Mouse (Mus musculus): Measurements from ENCODE around the gene Fxyd5. TPM values are rescaled to one million over a fixed set of nuclear protein-coding genes. Genes with fewer than 3 reads are reported as not detected.

Fxyd5 gene
- total RNA-seq, 4 experiments from 2014 or later, result 53.1 to 81.6 (median 58.8) TPM

DNA sequence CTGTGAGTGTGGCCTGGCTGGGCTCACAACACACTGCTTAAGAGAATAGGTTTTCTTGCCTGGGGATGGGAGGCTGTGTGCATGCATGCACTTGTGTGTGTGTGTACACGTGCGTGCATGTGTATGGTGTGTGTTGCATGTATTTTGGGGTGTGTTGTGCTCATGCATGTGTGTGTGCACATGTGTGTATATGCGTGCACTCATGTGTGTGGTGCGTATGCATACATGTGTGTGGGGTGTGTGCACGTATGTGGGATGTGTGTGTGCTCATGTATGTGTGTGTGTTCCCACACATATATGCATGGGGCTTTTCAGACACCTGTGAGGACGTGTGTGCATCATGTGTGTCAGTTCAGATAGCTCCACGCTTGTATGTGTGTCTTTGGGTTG lies 18.3 kb upstream of the Fxyd5 start:
- no peak for DNase-seq

DNA sequence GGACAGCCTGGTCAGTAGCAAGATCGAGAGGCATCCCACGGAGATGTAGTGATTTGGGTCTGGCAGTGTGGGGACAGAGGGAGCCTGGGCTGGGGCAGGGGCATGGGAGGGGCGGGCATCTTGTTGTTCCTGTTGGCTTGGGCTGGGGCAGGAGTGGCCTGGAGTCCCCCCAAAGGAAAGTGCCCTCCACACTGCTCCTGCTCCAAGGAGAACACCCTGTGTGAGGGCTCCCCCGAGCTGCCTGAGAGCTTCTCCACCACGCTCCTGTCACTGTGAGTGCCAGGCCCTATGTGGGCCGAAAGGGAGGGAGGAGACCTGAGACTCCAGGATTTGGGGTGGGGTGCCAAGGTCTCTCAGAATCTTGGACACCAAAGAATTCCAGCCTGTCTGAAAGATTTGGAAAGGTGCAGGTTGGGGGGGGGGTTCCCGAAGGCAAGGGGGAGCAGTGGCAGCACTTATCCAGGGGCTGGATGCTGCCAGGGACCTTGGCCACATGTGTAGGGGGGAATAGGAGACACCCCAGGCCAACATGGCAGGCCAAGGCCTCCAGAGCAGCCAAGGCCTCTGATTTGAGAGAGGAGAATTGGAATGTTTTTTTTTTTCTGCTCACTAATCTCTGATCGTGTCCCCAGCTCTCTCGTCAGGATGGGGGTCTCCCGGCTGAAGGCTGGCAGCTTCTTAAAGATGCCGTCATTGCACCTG lies 17.8 kb upstream of the Fxyd5 start:
- no peak for DNase-seq

DNA sequence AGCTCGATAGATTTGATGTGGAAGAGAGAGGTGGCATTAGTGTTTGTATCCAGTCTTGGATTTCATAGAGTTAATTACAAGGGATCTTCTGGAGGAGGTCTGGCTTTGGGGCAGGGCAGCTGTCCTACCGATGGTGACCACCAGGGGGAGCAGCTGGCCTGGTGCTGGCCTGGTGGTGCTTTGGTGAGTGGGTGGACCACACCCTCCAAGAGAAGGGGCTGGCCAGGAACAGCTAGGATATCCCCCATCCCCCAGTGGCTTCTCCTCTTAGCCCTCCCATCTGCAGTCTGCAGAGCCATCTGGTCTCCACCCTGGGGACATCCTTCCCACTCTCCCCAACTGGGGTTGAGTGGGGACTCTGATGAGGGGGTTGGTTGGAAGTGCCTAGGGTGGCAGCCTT lies 16.8 kb upstream of the Fxyd5 start, which contains the start of gene Lgi4:
Gene Lgi4 (plus strand): TSS at position 235 of the 400 bp plus-strand sequence.
- DNase-seq, result peak; percentile 69

DNA sequence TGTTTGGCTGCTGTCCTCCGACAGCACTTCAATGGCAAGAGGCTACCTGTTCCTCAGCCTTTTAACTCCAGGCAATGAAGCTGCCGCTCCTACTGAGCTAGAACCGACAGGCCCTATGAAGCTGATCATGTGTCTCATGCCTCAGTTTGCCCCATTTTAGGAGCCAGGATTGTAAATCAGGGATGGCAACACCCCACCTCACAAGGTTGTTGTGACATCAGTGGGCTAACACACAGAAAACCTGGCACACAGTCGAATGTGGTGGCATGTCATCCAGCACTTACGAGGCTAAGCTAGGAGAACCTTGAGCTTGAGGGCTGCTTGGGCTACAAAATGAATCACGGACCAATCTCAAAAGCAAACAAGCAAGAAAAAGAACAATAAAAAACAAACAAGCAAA lies 15.9 kb upstream of the Fxyd5 start:
- no peak for DNase-seq

DNA sequence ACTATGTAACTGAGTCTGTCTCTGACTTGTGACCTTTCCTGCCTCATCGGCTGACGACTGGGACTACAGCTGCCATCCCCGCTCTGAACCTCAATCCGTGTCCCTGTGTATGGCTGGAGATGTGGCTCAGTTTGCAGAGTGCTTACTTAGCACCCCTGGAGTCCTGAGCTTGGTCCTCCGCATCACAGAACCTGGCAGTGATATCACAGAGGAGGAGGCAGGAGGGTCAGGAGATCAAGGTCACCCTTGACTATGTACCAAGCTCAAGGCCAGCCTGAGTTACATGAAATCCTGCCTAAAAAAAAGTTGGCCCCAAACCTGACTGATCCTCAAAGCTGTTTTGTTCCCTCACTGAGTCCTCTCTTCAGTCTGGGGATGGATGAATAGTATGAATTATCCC lies 15.4 kb upstream of the Fxyd5 start:
- no peak for DNase-seq

DNA sequence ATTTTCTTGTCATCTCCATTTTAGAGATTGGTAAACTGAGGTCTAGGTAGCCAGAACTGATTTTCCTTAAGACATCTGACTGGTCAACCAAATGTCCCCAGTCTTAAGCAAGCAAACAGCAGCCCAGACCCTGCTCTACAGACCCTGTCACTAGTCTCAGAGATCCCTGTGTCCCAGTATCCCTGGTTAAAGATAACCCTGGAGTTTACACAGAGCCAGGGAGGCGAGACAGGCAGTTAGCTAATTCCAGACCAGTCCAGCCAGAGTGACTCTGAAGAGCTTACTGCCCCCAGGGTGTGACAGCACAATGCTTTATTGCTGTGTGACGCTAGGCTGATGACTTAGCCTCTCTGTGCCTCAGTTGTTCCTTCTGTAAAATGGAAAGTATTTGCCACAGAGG lies 14.8 kb upstream of the Fxyd5 start, which contains the start of gene Fxyd1:
Gene Fxyd1 (minus strand): TSS at position 129 of the 400 bp plus-strand sequence.
- no peak for DNase-seq

DNA sequence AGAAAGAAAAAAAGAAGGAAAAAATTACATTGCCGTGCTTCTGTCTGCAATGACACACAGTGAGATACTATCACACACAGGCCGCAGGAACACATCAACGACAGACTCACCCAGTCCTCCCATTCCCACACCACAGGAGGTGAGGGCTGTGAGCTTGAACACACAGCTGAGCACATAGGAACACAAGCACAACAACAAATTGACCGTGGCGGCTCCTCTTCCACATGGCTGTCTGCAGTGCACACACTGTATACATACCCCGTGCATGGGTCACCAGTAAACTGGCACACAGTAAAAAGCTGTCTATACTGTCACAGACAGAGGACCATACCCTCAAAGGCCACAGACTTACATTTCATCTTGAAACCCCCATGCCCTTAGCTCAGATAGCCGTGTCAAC lies 14.2 kb upstream of the Fxyd5 start:
- DNase-seq, result no peak

DNA sequence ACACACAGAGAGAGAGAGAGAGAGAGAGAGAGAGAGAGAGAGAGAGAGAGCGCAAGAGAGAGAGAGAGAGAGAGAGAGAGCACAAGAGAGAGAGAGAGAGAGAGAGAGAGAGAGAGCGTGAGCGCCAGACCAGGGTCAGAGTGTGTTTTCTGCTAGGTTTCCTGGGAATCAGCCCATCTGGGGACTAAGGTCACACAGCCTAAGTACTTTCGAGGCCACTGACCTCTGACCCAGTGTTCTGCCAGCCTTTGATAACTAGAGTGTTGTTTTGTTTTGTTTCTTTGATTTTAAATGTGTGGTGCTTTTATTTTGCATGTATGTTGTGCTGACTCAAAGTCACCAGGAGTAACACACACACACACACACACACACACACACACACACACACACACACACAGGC lies 13.6 kb upstream of the Fxyd5 start:
- no peak for DNase-seq

DNA sequence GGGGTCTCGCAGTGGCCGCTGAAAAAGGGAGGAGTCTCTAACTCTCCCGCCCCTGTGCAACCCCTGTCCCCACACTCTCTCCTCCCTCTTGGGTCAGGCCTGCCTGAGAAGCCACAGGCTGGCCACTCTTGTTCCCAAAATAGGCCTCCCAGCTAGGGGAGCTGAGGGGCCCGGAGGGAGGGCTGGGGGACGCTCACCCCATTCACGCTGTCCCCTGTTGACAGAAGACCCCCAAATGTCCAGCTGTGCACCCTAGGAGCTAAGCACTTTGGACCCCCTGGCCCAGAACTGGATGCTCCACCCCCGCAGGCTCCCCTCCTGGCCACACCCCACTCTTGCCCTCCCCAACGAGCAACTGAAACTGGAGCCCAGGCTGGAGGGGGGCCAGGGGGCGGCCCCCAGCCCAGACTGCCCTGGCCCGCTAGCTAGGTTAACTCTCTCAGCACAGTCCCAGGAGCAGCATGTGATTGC lies 13.1 kb upstream of the Fxyd5 start:
- peak; percentile 73 for DNase-seq

DNA sequence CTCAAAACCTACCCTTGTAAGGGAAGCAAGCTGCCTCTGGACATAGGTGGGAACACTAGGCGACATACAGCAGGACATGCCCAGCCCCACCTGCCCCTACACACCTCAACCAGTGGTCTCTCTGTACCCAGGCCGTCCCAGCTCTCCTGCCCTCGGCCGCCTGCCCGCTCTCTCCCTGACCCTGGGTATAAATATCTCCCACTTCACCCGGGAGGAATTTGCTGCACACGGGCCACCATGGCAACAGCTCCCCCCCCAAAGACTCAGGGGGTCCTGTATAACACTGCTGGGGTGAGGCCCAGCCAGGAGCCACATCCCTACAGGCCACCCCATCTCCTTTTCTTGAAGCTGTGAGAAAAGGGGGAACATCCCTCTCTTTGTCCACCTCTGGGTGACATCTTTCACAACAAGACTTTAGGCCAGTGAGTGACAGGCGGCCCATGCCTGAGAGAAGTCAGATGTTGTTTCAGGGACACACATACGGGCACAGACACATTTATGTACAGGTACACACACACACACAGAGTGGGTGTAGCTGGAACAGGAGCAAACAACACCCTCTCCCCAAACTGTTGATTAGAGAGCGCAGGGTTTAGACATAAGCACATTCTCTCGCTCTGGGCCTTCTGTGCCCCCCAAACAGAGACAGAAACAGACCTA lies 12.5 kb upstream of the Fxyd5 start:
- no peak for DNase-seq

DNA sequence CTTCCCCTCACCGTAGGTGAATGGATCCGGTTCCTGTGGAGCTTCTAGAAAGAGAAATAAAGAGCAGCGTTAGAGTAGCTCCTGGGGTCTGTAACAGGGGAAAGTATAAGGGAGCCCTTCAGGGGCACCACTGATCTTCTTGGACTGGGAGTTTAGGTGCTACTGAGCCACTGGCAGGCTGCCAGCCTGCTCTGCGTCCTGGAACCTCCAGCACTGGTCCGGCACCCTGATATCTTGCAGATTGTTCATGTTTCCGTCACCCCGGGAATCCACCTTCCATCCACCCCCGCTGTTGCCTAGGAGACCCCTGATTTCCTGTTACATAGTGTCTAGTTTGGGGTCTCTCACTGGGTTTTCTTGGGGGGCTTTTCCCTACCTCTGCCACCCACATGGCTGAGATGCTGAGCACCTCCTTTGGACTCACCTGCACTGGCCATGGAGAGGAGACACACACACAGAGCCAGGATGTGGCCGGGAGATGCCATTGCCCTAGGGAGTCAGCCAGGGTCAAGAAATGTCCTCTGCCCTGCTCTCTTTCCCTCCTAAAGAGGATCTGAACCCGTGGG lies 11.7 kb upstream of the Fxyd5 start:
- DNase-seq, result no peak

DNA sequence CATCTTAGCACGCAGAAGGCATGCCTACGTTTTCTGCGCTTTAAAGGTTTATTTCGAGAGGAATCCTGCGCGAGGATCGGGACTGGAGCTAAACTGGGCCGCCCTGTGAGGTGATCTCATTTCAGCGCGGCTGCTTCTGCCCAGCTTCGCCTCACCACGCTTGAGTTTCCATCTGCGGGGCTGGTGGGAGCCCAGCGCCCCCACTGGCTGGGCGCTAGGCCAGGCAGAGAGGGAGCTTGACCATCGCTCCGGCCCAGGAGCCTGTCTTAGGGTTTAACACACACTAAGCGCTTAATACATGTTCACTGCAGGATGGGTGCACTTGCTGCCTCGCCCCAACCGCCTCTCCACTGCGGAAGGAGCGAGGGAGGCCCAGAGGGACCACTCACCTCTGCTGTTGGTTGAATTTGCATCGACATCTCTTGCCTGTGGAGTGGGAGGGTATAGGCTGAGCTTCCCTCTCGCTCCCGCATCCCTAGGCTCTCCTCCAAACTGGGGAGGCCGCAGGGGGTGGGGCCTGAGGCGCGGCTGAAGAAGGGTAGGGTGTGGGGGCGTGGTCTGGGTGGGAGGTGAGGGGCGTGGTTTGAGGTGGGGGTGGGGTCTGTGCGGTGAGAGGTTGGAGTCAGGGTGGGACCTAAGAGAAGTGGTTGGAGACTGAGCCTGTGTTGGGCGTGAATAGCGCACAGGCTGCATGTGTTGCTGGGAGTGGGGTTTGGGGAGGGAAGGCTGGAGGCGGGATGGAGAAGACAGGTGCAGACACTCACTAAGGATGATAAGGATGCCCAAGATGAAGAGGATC lies 10.6 kb upstream of the Fxyd5 start:
- no peak for DNase-seq

DNA sequence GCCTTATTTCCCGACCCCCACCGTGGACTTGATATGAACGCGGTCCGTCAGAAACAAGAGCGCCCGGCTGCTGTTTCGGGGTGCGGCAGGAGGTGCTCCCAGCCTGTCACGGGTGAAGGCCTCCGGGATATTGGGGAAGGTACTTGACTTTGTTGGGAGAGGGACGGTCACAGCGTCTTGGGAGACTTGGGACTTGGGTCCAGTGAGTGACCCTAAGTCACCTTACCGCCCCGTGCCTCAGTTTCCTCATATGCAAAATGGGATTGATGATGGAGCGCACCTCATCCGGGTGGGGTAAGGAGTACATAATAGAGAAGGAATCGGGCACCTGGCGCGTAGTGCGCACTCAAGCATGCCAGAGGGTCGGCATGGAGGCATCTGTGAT lies 10.0 kb upstream of the Fxyd5 start:
- DNase-seq, result no peak

DNA sequence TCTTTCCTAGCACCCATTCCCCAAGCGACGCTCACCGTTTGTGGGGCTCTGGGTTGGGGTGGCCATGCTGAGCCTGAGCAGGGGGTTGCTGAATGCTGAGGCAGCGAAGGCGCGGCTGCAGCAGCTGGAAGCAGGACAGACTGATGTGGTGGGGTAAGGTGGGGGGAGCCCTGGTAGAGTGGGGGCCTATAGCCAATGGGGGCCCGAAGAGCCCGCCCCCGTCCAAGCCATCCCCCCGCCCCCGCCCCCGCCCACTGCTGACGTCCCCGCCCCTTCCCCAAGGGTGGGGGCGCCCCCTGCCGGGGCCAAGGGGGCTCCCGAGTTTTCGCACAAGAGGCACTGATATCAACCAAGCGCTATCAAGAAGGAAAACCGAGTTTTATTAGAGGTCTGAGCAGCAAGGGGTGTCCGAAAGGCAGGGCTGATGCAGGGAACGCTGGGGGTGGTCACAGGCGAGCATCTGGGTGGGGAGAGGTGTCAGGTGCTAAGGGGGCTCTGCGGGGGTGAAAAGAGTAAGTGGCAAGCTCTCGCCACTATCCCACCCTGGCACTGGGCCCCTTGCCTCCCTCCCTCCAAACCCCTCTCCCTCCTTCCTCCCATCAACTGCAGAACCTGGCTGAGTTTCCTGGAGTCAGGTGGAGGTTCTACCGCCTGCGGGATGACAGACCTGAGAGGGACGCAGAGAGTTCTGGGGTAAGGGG lies 9.2 kb upstream of the Fxyd5 start, which contains the start of gene Fxyd7:
Gene Fxyd7 (minus strand): TSS at position 147 of the 701 bp plus-strand sequence.
- no peak for DNase-seq

DNA sequence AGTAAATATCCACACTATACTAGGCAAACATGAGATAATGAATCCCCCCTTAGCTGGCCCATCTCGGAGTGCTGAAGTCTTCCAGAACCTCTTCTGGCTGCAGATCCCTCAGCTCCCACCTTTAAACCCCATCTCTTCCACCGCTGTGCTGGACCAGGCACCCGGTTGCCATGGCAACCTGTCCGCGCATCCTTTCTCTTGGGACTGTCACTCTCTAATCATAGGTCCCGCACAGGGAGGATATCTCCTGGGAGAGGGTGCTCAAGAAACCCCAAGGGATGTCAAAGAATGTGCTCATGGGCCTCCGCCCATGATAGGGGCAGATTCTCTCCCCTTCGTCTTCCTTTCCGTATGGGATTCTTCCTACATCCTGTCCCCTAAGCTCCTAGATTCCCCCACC lies 8.6 kb upstream of the Fxyd5 start:
- no peak for DNase-seq

DNA sequence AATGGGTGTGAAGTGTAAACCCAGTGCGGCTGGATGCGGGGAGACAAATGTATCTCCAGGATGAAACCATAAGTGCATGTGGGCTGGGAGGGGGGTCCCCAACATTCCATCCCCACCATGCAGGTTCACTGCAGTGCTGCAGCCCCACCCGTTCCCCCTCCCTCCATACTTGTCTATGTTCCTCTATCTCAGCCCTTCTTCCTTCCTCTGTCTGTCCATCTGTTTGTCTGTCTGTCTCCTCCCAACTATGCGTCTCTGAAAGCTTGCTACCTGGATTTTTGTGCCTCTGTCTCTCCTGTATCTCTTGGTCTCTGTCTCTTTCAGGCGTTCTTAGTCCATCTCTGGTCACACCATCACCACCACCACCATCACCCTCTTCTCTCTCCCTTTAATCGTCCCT lies 8.2 kb upstream of the Fxyd5 start:
- DNase-seq, result no peak

DNA sequence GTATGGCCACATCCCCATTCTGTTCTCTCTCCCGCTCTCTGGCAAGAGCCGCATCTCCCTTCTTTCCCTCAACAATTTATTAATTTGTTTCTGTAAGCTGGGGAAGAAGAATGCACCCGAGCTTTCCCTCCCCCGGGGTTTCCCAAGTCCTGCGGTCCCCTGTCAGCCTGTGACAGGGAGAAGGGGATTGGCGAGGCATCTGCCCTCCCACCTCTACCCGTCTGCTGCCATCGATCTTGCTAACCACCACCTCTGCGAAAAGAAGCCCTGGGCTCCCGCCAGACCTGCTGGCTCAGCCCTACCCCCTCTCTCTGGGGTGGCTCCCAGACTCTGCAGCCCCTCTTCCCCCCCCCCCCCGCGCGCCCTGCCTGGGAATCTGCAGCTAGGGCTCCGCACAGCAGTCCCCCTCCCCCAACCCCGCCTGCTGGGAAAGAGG lies 7.6 kb upstream of the Fxyd5 start:
- no peak for DNase-seq

DNA sequence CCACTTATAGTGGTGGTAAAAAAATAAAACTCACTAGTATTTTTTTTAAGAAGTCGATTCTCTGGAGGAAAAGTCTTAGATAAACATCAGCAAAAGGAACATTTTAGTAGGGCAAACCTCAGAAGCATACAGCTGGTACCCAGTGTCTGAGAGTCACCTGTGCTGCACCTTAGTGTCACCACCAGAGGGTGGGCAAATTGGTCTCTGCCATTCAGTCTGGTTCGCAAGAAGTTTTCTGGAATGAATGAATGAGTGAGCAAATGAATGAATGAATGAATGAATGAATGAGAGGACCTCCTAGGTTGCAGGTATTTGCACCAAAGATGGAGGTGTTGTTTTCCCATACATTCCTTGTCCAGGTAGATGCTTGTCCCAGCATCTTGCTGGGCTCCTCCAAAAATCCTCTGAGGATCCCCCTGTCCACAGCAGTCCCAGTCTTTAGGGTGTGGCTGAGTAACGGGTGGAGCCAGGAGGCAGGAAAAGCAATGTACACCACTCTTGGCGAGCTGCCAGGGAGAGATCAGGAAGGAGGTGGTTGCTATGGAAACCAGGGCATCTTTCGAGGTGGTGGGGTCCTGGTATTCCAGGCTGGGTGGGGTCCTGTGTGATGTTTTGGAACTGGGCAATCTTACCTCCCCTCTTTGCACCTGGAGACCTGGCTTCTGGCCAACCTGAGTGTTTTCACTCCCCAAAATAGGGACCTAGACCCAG lies 7.0 kb upstream of the Fxyd5 start:
- DNase-seq, result no peak

DNA sequence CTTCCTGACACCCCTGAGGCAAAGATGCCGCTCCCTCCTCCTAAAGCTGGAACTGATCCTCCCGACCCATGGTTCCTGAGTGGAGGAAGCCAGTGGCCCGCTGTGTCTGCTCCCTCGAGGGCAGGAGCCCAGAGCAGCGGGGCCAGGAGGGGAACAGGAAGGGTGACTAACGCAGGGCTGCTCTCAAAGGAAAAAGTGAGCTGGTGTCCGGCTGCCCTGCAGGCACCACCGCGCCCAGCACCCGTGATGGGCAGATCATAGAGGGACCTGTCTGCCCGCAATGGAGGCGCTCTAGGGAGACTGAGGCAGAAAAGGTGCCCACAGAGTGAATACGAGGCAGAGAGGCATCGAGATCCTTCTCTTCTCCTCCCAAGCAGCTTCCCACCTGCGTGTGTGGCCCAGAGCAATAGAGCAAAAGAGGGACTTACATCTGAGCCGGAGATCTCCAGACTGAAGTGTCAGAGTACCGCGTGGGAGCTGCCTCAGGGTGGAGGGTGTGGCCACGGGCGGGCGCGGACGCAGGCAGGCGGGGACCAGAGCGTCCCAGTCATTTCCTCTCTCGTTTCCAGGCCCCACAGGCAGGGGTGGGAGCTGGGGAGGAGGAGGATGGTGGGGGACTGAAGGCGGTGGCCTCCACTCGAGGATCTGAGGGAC lies 492 bp downstream of the Fxyd5 start:
- DNase-seq, result peak; percentile 54

DNA sequence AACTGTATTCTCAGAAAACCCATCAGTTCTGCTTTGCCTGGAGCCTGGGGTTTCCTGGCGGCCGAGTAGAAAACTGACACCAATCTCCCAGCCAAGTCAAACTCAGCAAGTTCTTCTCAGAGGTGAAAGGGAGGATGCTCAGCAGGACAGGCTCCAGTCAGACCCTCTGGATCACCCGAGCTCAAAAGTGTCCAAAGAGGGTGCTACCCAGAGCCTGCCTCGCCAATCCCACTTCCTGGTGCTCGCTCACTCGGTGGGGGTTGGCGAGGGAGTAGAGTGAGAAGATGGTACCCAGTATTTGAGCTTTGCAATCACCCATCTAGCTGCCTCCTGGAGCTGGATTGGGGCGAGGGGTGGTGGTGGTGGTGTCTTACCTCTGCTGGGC lies 1.3 kb downstream of the Fxyd5 start:
- no peak for DNase-seq
